Mouse (Mus musculus) gastrocnemius, postnatal 36 days (tissue): ENCODE measurements around the gene Uncx. TPM values are rescaled to one million over a fixed set of nuclear protein-coding genes. Genes with fewer than 3 reads are reported as not detected.
"Not testable (repeated sequence)": the region's sequence is repeated elsewhere in the genome, so short reads cannot be mapped to it uniquely, and the experiment has no call there.

Experiments
- DNase-seq, 2 experiments: peaks; one replicate each; pipeline ENCODE4 v3.0.0; 2022
- intact Hi-C: fragments of 180-260 bp; cut with DNase I; formaldehyde crosslinking; loops from one replicate; pipeline ENCODE4 v1.15.1; 2025
- total RNA-seq, 2 experiments: library from RNA; stranded (reverse); gene quantifications; 2 replicates each; pipeline ENCODE4 v1.2.3; 2021

Uncx gene
- total RNA-seq, 2 experiments from 2014 or later = not detected

GRCm38 (mm10) chr5:139558468-139558804 lies 15.1 kb downstream of the Uncx start:
- DNase-seq = no peak
- intact Hi-C loops = no loop called here

- intact Hi-C loops = no loop called here
- DNase-seq = no peak
Observed at GRCm38 (mm10) chr5:139558917-139559660, 15.8 kb downstream of the Uncx start.

- no peak for DNase-seq
- intact Hi-C loops = no loop called here
Observed at GRCm38 (mm10) chr5:139559782-139560181, 16.5 kb downstream of the Uncx start.

GRCm38 (mm10) chr5:139561363-139562001 lies 18.2 kb downstream of the Uncx start:
- no peak for DNase-seq
- intact Hi-C loops = no loop called here

GRCm38 (mm10) chr5:139564663-139565062 lies 21.4 kb downstream of the Uncx start:
- no peak for DNase-seq
- intact Hi-C loops = no loop called here

- no peak for DNase-seq
- intact Hi-C loops = no loop called here
Observed at GRCm38 (mm10) chr5:139565462-139565861, 22.2 kb downstream of the Uncx start.

- intact Hi-C loops = no loop called here
- no peak for DNase-seq
Observed at GRCm38 (mm10) chr5:139566640-139567399, 23.5 kb downstream of the Uncx start.

- no peak for DNase-seq
- intact Hi-C loops = no loop called here
Observed at GRCm38 (mm10) chr5:139568079-139568478, 24.8 kb downstream of the Uncx start.

GRCm38 (mm10) chr5:139572526-139572925 lies 29.2 kb downstream of the Uncx start:
- no peak for DNase-seq
- intact Hi-C loops = no loop called here

- intact Hi-C loops = no loop called here
- no peak for DNase-seq
Observed at GRCm38 (mm10) chr5:139573606-139574311, 30.5 kb downstream of the Uncx start.

GRCm38 (mm10) chr5:139575054-139575453 lies 31.8 kb downstream of the Uncx start:
- no peak for DNase-seq
- intact Hi-C loops = no loop called here

GRCm38 (mm10) chr5:139580171-139580743 lies 37.0 kb downstream of the Uncx start:
- no peak for DNase-seq
- intact Hi-C loops = no loop called here

GRCm38 (mm10) chr5:139581308-139581868 lies 38.1 kb downstream of the Uncx start:
- DNase-seq = no peak
- intact Hi-C loops = no loop called here

GRCm38 (mm10) chr5:139584971-139585747 lies 41.9 kb downstream of the Uncx start:
- intact Hi-C loops = no loop called here
- DNase-seq = no peak

- no peak for DNase-seq
- intact Hi-C loops = no loop called here
Observed at GRCm38 (mm10) chr5:139585748-139586060, 42.4 kb downstream of the Uncx start.

- intact Hi-C loops, DNase-seq: not testable (repeated sequence)
Observed at GRCm38 (mm10) chr5:139587459-139587858, 44.2 kb downstream of the Uncx start.

- DNase-seq, intact Hi-C loops: not testable (repeated sequence)
Observed at GRCm38 (mm10) chr5:139590682-139591360, 47.5 kb downstream of the Uncx start.

GRCm38 (mm10) chr5:139592011-139592410 lies 48.7 kb downstream of the Uncx start:
- intact Hi-C loops = no loop called here
- no peak for DNase-seq

GRCm38 (mm10) chr5:139592850-139593249 lies 49.6 kb downstream of the Uncx start:
- no peak for DNase-seq
- intact Hi-C loops = no loop called here
